Mouse (Mus musculus) E14TG2a.4 (cell line): ENCODE measurements around the gene Igf1r.

Source experiments
- H3K27me3 ChIP-seq: 2 replicates; pipeline ENCODE4 v1.6.1; 2014; ENCODE audit warnings: low read length, control low read depth; ENCODE audit not compliant: insufficient read depth
- H3K36me3 ChIP-seq: 2 replicates; pipeline ENCODE4 v1.6.1; 2014; ENCODE audit warnings: low read length, control low read depth; ENCODE audit not compliant: insufficient read depth
- H3K4me1 ChIP-seq: replicated peaks from 2 replicates; pipeline ENCODE4 v1.6.1; 2014; ENCODE audit warnings: low read depth, low read length, control low read depth
- H3K4me3 ChIP-seq: replicated peaks from 2 replicates; pipeline ENCODE4 v1.5.1; 2014; ENCODE audit warnings: mild to moderate bottlenecking, low read length
- H3K9me3 ChIP-seq: 2 replicates; pipeline ENCODE4 v1.6.1; 2014; ENCODE audit warnings: low read length, control low read depth
- CTCF ChIP-seq: conservative IDR thresholded peaks from 2 replicates; pipeline ENCODE4 v1.5.1; 2014; ENCODE audit warnings: low read length
- NANOG ChIP-seq: IDR thresholded peaks from 2 replicates; pipeline ENCODE4 v1.6.1; 2014; ENCODE audit warnings: borderline replicate concordance, low read length, mixed read lengths
- POU5F1 ChIP-seq: IDR thresholded peaks from 2 replicates; pipeline ENCODE4 v1.6.1; 2014; ENCODE audit warnings: low read length, borderline replicate concordance

Gene Igf1r

DNA sequence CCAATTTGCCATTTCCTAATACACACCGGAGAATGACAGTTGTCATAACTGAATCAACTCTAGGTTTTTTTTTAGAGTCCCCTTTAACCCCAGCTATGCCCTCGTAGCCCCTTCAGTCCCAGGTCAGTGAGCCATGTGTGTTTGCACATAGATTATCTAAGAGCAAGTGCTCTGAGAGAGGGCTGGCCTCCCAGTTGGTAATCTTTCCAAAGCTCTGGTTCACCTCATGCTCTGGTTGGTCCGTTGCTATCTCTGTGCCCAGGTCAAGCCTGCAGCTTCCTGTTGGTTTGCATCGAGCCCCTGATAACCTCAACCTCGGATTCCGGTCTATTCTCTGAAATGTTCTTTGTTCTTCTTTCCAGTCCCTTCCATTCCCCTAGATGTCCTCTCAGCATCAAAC is 236.6 kb downstream of the Igf1r start:
- no peaks in the 10 kb centered on the region for H3K9me3 ChIP-seq
- no peaks in the 10 kb centered on the region for H3K27me3 ChIP-seq
- no peaks in the 10 kb centered on the region for H3K4me1 ChIP-seq
- no peak for TF ChIP-seq POU5F1
- TF ChIP-seq CTCF: no peak
- H3K4me3 ChIP-seq: no peak overlapping the region
- peaks cover 44% of the 10 kb centered on the region for H3K36me3 ChIP-seq

DNA sequence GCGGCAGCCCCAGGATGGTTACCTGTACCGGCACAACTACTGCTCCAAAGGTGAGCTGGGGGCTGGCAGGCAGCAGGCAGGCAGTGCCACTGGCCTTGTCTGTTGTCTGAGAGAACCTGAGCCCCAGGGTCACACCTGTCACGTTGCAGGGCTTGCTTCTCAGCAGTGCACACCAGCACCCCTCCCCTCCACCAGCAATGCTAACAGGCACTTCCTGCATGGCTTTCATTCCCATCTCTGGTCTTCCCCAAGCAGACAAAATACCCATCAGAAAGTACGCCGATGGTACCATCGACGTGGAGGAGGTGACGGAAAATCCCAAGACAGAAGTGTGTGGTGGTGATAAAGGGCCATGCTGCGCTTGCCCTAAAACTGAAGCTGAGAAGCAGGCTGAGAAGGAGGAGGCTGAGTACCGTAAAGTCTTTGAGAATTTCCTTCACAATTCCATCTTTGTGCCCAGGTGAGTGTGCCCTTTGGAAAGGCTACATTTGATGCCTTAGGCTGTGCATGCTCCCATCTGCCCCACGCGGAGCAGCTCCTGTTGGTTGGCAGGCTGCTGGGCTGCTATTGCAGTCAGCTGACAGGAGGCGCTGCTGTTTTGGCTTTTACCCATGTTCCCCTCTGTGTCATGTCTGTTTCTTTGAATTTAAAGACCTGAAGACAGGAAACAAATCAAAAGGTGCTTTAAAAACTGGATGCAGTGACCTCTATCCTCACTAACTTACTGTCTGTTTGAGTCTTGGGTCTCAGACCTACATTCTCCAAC is 237.2 kb downstream of the Igf1r start:
- no peaks in the 10 kb centered on the region for H3K9me3 ChIP-seq
- H3K27me3 ChIP-seq: no peaks in the 10 kb centered on the region
- H3K36me3 ChIP-seq: peaks cover 49% of the 10 kb centered on the region
- TF ChIP-seq NANOG (no peak), POU5F1 (no peak), CTCF (no peak)
- no peaks in the 10 kb centered on the region for H3K4me1 ChIP-seq
- no peak overlapping the region for H3K4me3 ChIP-seq

DNA sequence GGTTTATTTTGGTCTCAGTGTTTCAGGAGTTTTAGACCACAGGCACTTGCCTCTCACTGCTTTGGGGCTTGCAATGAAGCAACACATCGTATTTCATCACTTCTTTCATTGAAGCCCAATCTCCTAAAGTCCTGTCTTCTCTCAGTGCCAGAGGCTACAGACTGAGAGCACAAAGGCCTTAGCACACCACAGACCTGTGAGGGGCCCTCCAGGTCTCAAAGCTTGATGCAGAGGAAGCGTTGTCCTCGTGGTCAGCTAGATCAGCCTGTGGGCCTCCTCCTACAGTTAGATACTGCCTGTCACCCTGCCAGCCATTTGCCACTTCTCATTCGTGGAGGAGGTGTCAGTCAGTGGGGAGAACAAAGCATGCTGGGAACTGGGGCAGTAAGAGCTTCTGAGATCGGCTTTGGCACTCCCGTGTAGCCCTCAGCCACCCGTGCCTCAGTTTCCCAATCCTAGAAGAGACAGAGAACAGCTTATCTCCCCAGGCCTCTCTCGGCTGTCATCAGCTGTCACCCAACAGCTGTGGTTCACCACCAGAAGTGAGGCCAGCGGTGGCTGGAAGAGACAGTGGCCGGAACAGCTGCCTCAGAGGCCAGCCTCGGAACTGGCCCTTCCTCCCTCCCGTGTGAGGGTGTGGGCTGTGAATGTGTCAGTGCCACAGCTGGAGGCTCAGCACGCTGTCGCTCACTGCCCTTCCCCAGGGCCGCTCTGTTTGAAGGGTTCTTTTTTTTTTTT is 241.5 kb downstream of the Igf1r start:
- Histone ChIP-seq H3K4me3 (no peak overlapping the region), H3K4me1 (no peaks in the 10 kb centered on the region), H3K36me3 (peaks cover 48% of the 10 kb centered on the region), H3K27me3 (no peaks in the 10 kb centered on the region), H3K9me3 (no peaks in the 10 kb centered on the region)
- TF ChIP-seq CTCF (no peak), NANOG (no peak), POU5F1 (no peak)

DNA sequence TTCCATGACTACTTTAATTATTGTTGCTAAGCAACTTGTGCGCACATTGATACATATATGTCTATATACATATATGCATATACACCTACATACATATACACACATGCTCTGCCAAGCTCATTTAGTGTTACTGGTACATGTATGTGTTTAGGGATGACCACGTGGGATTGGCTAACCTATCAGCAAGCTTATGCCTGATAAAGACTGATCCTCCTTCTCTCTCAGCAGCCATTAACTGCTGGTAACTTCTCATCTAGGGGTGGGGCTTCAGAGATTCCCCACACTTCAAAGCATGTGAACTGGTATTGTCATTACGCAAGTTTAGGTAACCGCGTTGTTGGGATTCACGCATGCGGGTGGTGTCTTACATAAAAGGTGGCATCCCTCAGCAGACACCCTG is 247.0 kb downstream of the Igf1r start:
- Histone ChIP-seq H3K4me1 (peaks cover 7% of the 10 kb centered on the region; the same call in 1 of the 2 replicates), H3K27me3 (no peaks in the 10 kb centered on the region), H3K36me3 (peaks cover 19% of the 10 kb centered on the region), H3K4me3 (no peak overlapping the region), H3K9me3 (no peaks in the 10 kb centered on the region)
- no peak for TF ChIP-seq NANOG

DNA sequence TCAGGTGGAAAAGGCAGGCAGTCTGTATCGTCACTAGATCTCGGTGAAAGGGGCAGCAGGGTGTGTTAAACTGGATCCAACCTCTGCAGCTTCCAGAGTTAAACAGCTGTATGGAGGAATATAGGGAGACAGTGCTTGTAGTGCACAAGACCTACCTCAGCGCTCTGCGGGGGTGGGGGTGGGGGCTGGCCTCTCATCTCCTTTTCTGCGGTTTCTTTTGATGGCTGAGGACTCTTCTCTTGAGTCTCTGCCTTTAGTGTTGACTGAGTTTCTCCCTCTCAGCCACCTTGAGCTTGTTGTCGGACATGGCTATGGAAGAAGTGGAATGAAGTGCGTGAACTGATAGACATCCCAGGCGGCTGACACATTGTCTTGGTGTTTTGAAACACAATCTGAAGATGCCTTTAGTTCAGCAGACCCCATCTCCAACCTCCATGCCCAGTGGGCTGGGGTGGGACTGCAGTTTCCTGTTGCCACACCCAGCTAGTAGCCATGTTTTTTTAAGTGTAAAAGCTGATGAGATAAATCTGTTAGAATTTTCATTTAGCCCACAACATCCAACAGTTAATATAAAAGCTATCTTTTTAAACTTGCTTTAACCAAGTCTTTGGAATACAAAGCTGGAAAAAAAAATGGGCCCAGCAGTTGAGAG is 253.3 kb downstream of the Igf1r start:
- peaks cover 10% of the 10 kb centered on the region; the same call in 1 of the 2 replicates for H3K4me1 ChIP-seq
- no peaks in the 10 kb centered on the region for H3K27me3 ChIP-seq
- H3K36me3 ChIP-seq: peaks cover 18% of the 10 kb centered on the region
- H3K4me3 ChIP-seq: no peak overlapping the region
- TF ChIP-seq CTCF: no peak
- TF ChIP-seq NANOG: no peak
- TF ChIP-seq POU5F1: no peak
- peaks cover 6% of the 10 kb centered on the region; the same call in 1 of the 2 replicates for H3K9me3 ChIP-seq

DNA sequence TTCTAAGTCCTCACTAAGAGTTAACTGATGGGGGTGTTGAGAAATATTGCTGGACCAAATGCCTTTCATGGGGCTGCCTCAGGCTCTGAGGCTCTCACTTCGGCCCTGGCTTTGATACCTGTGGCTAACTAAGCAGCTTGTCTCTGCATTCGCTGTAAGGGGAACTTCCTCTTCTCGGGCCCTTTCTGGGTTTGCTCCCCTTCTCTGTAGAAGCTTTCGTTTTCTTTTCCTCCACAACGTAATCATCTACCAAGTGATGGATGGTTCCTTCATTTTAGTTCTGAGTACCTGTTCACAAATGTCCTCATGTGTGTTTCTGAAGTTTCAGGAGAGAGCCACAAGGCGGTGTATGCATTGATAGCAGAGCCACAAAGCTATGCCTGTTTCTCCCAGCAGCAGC is 256.4 kb downstream of the Igf1r start:
- Histone ChIP-seq H3K4me3 (no peak overlapping the region), H3K36me3 (peaks cover 30% of the 10 kb centered on the region), H3K9me3 (peaks cover 6% of the 10 kb centered on the region; the same call in 1 of the 2 replicates), H3K27me3 (no peaks in the 10 kb centered on the region), H3K4me1 (peaks cover 12% of the 10 kb centered on the region)
- TF ChIP-seq POU5F1: no peak
- no peak for TF ChIP-seq NANOG
- TF ChIP-seq CTCF: no peak

DNA sequence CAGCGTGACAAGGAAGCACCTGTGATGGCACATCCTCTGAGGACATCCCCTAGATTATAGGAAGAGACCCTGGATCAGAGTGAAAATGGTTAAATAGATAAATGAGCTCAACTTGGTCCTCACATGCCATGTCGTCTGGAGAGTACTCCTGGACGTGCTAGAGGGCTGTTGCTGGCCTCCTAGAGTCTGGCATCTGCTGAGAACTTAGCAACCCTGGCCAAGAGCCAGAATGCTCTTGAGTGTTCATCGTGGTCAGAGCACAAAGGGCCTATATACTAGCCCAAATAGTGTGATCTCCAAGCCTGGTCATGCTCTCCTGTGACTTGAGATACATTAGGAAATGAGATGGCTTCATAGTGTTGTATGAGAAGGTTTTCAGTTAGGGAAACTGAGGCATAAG is 257.8 kb downstream of the Igf1r start:
- Histone ChIP-seq H3K4me1 (peaks cover 13% of the 10 kb centered on the region), H3K27me3 (peaks cover 3% of the 10 kb centered on the region; the same call in 1 of the 2 replicates), H3K9me3 (peaks cover 6% of the 10 kb centered on the region; the same call in 1 of the 2 replicates), H3K4me3 (no peak overlapping the region), H3K36me3 (peaks cover 40% of the 10 kb centered on the region)
- TF ChIP-seq NANOG (no peak), CTCF (no peak), POU5F1 (no peak)

DNA sequence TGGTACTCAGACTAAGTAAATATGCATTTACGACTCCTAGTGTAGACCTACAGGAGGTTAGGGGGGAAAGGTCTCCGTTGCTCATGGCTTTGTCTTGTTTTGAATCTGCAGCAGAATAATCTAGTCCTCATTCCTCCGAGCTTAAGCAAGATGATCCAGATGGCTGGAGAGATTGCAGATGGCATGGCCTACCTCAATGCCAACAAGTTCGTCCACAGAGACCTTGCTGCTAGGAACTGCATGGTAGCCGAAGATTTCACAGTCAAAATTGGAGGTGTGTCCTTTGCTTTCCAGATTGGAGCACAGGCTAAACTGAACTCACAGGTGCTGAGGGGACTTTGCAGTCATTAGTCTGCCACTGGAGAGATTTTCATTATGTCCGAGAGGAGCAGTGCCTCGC is 259.3 kb downstream of the Igf1r start:
- H3K36me3 ChIP-seq: peaks cover 42% of the 10 kb centered on the region
- H3K9me3 ChIP-seq: peaks cover 3% of the 10 kb centered on the region; the same call in 1 of the 2 replicates
- H3K4me3 ChIP-seq: no peak overlapping the region
- H3K4me1 ChIP-seq: peaks cover 25% of the 10 kb centered on the region
- TF ChIP-seq CTCF: no peak
- TF ChIP-seq NANOG: no peak
- TF ChIP-seq POU5F1: no peak
- H3K27me3 ChIP-seq: peaks cover 3% of the 10 kb centered on the region; the same call in 1 of the 2 replicates
